Mouse (Mus musculus) lung, postnatal 0 days (tissue): Measurements from ENCODE around the gene Gemin5.

Experiments used
- CTCF ChIP-seq: IDR thresholded peaks from 2 replicates; pipeline ENCODE4 v1.5.1; 2016; ENCODE audit warnings: antibody characterized with exemption, mild to moderate bottlenecking
- EP300 ChIP-seq: IDR thresholded peaks from 2 replicates; pipeline ENCODE4 v1.6.1; 2016; ENCODE audit warnings: antibody characterized with exemption, mild to moderate bottlenecking, control low read depth

- TF ChIP-seq EP300 (no peak), CTCF (no peak)
These were observed 47.5 kb upstream of the Gemin5 start for GRCm38 (mm10) chr11:58215814-58216213.
